Mouse (Mus musculus) megakaryocyte-erythroid progenitor cell, adult 5-6 weeks (primary cell): ENCODE measurements around the gene Brox. TPM values are rescaled to one million over a fixed set of nuclear protein-coding genes. Genes with fewer than 3 reads are reported as not detected.

Experiments used
- ATAC-seq: replicated peaks from 2 replicates; pipeline ENCODE4 v1.8.0; 2016; ENCODE audit warnings: mild to moderate bottlenecking, inconsistent platforms; ENCODE audit not compliant: severe bottlenecking, poor library complexity, low FRiP score, low TSS enrichment
- total RNA-seq, 2 experiments: library from RNA; stranded (forward) in 1 of 2; stranded (reverse) in 1 of 2; fragments of 200-1000, 215-1000 nt in 1 of 2; fragments of >200 nt in 1 of 2; fragmentation: Nextera tagmentation in 1 of 2; gene quantifications; 2 replicates each; pipeline ENCODE4 v1.2.3; 2014 to 2017

The Brox gene
- total RNA-seq, 2 experiments from 2014 or later = 37.9 to 40.7 TPM

DNA sequence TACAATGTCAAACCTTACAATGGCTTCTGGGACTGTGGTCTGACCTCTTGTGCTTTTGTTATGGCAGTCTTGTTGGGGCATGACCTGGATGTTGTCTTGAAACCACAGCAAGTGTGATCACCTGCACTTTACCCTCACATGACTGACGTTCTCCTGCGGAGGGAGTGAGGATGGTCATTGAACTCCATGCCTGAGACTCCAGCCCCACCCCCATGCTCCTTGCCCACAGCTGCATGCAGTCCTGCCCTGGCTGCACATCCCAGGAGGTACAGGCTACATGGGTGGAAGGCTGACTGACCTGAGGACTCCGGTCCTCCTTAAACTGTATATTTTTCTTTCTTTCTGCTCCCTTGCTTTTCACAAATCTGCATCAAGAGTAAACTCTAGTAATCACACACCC is 22.7 kb downstream of the Brox start:
- no peak for ATAC-seq

DNA sequence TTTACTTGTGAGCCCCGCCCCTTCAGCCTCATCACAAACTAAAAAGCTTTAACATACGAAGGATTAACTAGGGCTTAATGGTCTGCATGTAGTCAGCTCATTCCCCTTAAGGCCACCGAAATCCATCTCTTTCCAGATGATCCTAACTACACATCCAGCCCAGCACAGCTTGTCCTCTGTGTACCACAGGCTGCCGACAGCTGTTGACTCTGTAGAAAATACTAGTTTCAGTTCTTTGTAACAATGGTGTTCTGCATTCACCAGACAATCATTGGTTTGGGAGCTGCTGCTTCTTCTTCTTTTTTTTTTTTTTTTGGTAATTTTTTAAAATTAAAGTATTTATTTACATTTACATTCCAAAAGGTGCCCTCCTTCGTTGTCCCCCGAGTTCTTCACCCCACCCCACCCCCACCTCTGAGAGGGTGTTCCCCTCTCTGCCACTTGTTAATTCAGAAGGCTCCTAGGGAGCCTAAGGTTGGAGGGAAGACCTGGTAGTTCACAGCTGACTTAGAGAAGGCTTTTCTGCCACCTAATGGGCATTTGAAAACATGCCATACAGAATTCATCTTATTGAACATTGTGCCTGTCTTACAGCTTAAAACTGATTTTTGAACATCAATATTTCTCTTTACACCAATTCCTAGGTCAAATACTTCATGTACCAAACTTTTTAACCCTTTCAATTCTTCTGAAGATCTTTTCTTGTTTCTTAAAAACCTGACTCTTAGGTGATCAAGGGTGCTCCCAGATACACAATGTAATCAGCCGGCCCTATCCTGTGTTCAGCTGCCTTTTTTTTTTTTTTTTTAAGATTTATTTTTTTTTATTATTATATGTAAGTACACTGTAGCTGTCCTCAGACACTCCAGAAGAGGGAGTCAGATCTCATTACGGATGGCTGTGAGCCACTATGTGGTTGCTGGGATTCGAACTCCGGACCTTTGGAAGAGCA is 23.9 kb downstream of the Brox start:
- ATAC-seq = peak; percentile 90

DNA sequence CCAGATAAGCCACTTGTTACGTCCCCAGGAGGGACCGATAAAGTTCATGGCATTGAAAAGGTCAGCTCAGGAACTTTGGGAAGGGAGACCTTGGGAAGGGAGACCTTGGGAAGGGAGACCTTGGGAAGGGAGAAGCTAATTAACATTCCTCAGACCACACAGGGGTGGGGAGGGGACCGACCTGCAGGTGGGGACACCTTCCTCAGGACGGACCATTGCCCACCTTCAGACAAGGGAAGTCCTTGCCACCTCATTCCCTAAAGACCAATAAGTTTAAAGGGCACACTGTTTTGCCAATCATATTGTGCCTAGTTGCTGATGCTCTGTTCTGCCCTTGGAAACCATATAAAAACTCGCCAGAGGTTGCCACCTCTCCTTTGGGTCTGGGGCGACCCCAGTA is 29.4 kb downstream of the Brox start:
- ATAC-seq = no peak

DNA sequence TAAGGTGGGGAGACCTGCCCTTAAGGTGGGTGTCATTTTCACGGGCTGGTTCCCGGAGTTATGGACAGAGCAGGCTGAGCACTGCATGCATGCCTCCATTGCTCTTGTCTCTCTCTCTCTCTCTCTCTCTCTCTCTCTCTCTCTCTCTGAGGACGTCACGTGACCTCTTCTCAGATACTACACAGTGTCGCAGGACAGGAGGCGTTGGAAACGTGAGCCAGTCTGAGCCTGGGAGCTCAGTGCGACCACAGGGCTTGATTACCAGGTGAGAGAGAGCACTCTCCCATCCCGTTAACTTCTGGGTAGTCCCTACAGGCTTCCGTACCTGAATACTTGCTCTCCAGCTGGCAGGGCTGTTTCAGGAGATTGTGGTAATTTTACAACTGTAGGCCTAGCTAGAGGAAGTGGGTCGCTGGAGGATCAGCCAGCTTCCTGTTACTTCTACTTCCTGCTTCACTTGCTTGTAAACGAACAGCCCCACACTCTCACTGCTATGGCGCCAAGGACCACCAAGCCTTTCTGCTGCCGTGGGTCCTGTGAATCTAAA is 31.1 kb downstream of the Brox start:
- ATAC-seq = 0 out of 2 replicates have a peak, but pooled peaks have one; percentile 33

DNA sequence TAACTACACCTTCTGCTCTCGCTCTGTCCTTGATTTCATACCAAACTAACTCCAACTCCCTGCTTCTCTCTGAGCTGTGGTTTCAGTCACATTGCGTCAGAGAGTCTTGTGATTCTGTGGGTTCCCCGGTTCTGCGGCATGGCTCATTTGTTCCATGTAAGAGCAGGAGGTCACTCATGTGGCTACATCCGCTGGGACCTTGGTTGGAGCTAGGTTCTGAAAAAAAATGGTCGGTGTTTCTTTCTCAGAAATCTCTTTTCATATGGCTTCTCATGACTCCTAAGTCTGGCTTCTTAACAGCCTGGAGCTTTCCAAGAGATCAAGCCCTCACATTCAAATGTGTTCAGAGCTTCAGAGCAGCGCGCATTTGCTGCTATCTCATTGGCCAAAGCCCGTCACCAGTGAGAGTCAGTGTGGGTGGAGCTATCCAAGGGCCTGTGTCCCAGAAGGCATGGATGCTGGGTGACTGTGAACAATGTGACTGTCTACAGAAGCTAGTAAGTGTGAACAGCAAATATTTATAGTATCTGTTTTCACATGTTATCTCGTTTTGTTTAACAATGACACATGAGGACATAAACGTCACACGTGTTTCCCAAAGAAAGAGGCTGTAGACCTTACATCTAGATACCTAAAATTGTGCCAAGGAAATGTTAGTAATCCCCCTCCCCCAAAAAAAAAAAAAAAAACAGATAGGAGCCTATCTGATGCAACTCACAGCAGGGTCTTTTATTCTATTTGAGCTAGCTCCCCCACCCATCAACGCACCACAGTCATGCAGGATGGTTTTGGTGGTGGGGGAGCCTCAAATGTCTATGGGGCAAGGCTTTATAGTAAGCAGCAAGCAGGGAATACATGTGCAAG is 32.7 kb downstream of the Brox start:
- ATAC-seq = no peak

DNA sequence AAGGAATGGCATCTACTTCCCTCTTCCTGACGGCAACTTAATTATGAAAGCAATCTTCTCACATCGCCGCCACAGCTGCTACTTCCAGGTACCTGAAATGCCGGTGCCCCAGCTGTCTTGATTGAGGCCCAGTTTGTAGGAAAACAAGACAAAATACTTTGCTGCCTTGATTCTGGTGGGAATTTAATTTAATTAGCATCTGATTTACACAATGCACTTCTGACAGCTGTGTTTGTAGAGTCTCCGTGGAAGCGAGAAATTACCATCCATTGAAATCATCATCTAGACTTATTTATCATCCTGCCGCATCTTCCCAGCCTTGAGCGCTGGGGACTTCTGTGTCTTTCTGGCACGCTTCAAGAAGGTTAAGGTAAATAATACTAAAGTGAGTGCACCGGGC is 44.5 kb downstream of the Brox start:
- ATAC-seq = no peak

DNA sequence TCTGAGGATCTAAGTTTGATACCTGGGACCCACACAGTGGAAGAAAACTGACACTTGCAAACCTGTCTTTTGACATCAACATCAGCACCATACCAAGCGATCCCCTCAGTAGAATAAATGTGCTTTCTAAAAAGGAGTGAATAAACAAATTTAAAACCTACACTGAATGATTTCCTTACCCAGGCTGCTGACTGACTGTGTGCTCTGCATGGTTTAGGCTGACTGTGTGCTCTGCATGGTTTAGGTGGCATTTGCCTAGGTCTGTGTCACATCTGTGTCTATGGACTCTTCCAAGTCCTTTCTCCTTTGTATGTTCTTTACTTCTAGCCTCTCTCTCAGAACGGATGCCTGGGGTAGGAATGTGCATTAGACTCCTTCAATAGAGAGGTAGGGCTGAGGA is 45.3 kb downstream of the Brox start:
- ATAC-seq = no peak

DNA sequence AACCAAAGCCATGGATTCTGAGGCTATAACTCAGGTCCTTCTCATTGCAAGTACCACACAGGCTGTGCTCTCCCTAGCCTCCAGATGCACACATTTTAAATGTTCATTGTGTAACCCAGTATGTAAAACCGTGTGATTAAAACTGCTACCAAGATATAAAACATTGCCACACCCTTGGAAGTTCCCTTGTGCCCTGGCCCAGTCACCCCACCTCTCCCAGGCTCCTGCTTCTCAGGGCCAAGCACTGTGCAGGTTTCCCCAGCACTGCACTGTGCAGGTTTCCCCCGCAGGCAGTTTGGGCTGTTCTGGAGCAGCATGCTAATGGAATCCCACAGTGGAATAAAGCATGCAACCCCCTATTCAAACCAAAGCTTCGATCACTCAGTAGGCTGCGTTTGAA is 46.5 kb downstream of the Brox start:
- peak; percentile 64 for ATAC-seq

DNA sequence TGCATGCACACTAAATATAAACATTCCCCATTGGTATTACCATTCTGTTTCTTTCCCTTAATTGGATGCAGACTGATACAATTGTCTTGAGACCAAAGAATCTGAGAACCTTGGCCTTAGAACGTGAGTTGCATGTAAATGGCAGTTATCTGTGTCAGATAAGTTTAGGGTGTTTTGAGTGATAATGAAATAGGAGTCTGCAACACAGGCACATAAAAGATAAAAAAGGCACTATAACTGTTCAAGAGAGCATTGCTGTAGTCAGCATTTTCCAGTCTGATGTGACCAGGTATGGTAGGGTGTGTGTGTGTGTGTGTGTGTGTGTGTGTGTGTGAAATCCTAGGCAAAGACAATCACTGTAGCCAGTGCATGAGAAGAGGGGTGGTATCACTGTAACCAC is 48.9 kb downstream of the Brox start:
- peak; percentile 79 for ATAC-seq

DNA sequence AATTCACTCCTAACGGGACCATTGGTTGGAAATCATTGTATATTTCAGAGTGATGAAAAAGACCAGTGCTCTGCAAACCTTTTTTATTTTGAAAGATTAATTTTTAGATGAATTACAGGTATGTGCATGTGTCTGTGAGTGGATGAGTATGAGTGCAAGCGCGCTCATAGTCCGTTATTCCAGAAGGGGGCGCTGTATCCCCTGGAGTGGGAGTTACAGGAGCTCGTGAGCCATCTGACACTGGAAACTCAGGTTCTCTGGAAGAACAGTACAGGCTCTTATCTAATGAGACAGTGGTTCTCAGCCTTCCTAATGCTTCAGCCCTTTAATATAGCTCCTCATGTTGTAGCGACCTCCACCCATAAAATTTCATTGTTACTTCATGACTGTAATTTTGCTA is 53.8 kb downstream of the Brox start:
- ATAC-seq = peak; percentile 56; the same call in 1 of the 2 replicates

DNA sequence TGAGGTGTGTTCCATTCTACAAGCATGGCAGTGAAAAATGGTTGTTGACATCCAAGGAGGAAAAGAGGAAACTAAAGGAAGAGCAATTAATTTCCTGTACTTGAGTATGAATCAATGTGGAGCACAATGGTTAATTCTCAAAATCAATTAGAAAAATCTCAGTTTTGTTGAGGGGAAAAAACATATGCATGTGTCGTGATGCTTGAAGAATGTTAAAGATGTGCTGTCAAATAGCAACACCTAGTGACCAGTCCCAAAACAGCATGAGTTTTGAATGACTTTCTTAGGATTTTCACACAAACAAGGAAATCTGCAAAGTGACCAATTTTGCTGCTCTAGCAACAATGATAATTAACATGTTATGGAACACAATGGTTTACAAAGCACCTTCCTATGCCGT is 59.2 kb downstream of the Brox start:
- ATAC-seq = no peak; the same call in 1 of the 2 replicates

DNA sequence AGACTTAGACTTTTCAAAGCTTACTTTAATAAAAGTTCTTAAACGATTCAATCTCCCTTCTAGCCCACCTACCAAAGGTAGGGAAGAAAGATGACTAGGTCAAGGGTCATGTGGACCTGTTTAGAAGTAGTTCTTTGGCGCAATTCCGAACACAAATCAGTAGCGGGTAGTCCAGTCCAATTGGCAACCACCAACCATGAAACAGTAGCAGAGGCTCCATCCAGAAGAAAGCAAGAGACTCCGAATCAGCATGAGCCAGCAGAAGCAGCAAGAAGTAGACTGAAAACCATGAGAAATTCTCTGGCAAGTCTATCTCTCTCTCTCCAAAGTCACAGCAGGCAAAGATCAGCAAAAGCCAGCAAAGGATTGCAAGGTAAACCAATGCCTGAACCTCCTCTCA is 60.6 kb downstream of the Brox start:
- ATAC-seq = no peak

DNA sequence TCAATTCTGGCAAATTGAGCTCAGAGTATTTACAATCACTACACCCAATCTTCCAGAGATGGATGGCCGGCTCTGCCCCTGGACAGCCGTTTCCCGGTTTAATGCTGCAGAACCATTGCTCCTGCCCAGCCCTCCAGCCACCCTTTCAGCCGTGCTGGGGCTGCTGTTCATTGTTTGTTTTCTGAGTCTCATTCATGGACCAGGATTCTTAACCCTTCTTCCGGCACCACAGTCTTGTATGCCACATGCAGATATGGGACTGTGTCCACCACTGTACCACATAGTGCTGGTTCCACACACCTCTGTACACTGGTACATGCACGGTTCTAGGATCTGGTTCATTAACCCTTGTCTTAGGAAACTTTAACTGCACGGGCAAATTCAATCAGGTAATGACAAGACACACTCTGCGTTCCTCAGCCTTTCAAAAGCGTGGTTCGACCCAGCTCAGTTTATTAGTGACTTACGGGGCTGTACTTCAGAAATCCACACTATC is 63.3 kb downstream of the Brox start:
- no peak for ATAC-seq

DNA sequence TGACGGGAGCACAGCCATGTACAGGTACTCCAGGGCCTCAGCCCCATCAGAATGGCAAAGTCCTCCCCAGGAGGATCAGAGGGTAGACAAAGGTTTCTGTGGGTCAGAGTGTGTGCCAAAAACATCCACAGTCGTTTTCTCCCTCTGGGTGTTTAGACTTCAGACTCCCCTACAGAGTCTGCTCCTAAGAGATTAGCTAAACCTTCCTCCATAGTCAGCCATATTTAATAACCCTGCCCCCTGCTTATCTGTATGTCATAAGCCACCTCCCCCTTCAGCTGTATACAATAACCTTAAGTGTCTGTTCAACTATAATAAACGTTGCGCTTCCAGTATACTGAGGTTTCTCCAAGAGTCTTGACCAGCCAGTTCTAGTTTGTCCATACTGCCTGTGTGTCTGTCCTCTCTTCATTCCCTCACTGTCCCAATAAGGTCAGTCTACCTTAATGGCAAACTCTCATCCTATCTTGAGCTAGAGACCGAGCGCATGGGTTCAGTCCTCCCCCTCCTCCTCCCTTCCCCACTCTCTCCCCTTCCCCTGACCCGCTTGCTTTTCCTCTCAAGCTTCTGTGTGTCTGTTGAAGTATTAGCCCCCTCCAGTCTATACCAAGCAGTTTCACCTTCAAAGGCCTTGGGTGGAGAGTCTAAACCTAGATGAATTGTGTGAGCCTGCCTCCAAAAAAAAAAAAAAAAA is 63.9 kb downstream of the Brox start:
- ATAC-seq = peak; percentile 96

DNA sequence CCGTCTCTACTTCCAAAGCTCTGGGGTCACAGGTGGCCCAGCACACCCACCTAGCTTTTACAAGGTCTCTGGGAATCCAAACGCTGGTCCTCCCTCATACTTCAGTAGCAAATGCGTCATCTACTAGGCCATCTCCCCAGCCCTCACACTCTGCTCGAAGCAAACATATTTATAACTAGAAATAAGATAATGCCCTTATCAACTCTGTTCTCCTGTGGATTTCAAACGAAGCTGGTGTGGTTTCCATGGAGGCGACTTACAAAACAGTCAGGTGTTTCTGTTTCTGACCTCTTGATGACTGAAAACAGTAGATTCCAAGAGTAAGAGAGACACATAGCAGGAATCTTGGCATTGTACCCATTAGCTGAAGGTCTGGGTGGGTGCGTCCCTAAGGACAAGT is 69.6 kb downstream of the Brox start:
- peak; percentile 90 for ATAC-seq

Other genes starting within 250 kb of the Brox start
- gene Disp1, start 75.7 kb downstream of the Brox start, total RNA-seq (2014; fragmentation: Nextera tagmentation) = 5.0 and 10.7 TPM in 2 replicates
- gene Disp1, start 75.7 kb downstream of the Brox start, total RNA-seq (2017) = 3.2 and 9.9 TPM in 2 replicates
- gene Aida, start 679 bp downstream of the Brox start, total RNA-seq (2014; fragmentation: Nextera tagmentation) = 37.6 and 47.9 TPM in 2 replicates
- gene Aida, start 679 bp downstream of the Brox start, total RNA-seq (2017) = 76.2 and 88.4 TPM in 2 replicates
- gene Mia3, start 72.3 kb upstream of the Brox start, total RNA-seq (2014; fragmentation: Nextera tagmentation) = 43.2 and 49.3 TPM in 2 replicates
- 34.0 and 49.9 TPM in 2 replicates for gene Mia3, start 72.3 kb upstream of the Brox start, total RNA-seq (2017)
- gene Taf1a, start 91.7 kb upstream of the Brox start, total RNA-seq (2014; fragmentation: Nextera tagmentation) = 17.1 and 21.7 TPM in 2 replicates
- gene Taf1a, start 91.7 kb upstream of the Brox start, total RNA-seq (2017) = 12.3 and 15.5 TPM in 2 replicates
- not detected in 2 replicates for gene Hhipl2, start 120.9 kb upstream of the Brox start, total RNA-seq (2014; fragmentation: Nextera tagmentation)
- 0.57 TPM in 1 of 2 replicates, not detected in the other for gene Hhipl2, start 120.9 kb upstream of the Brox start, total RNA-seq (2017)